Mouse (Mus musculus) G1E (cell line): ENCODE results near the gene Jmjd1c.

Experiments
- GATA1 ChIP-seq: IDR thresholded peaks from 2 replicates; pipeline ENCODE4 v1.6.1; 2012; ENCODE audit warnings: borderline replicate concordance, low read length, inconsistent platforms, mixed read lengths
- GATA2 ChIP-seq: IDR thresholded peaks from 2 replicates; pipeline ENCODE4 v1.6.1; 2012; ENCODE audit warnings: low read depth, low read length, inconsistent platforms, borderline replicate concordance

- TF ChIP-seq GATA2 (no peak), GATA1 (no peak)
These were observed 10.5 kb downstream of the Jmjd1c start for GRCm38 (mm10) chr10:67106400-67106799.
